In genomic region chr1:87035532-87036161, GRCm38 (mm10) we compare ENCODE assay signal across 9 mouse cellular contexts. TPM values are rescaled to one million over a fixed set of nuclear protein-coding genes. Genes with fewer than 3 reads are reported as not detected.
DNase-seq lines count a peak whose midpoint lies in the region; ATAC-seq and TF ChIP-seq lines count a peak whose summit lies in the region.
"Had no signal": no experiment of that assay in that cellular context is flagged by ENCODE, and none has a peak within 500 bp of the region (broad histone marks: within the 10 kb centered on the region; RNA-seq: fewer than 3 reads in every experiment).

No protein-coding gene starts in this region.

- no peaks in the 10 kb centered on the region for H3K27me3 ChIP-seq in forebrain, embryonic 14.5 days (replicated peaks; ENCODE audit: control insufficient read depth, insufficient read depth, low read length)
- no peaks in the 10 kb centered on the region for H3K27me3 ChIP-seq in hindbrain, embryonic 11.5 days (ENCODE audit: control insufficient read depth, insufficient read depth, low read length)
- H3K27me3 ChIP-seq in limb, embryonic 13.5 days, result no peaks in the 10 kb centered on the region
- no peaks in the 10 kb centered on the region for H3K27me3 ChIP-seq in midbrain, embryonic 15.5 days (replicated peaks)

- H3K36me3 ChIP-seq in forebrain, embryonic 14.5 days (ENCODE audit: control insufficient read depth, insufficient read depth, low read length), result no peaks in the 10 kb centered on the region
- H3K36me3 ChIP-seq in hindbrain, embryonic 11.5 days (ENCODE audit: control insufficient read depth, insufficient read depth, low read length), result no peaks in the 10 kb centered on the region
- H3K36me3 ChIP-seq in limb, embryonic 13.5 days, result no peaks in the 10 kb centered on the region
- H3K36me3 ChIP-seq in midbrain, embryonic 15.5 days (replicated peaks), result no peaks in the 10 kb centered on the region

- no peak overlapping the region for H3K4me3 ChIP-seq in lung, adult 2 months (replicated peaks; ENCODE audit: extremely low read depth, low read depth, low read length)
- H3K4me3 ChIP-seq in forebrain, embryonic 14.5 days (ENCODE audit: low read depth, low read length), result no peak overlapping the region
- H3K4me3 ChIP-seq in hindbrain, embryonic 11.5 days (ENCODE audit: low read depth, low read length), result no peak overlapping the region
- H3K4me3 ChIP-seq in limb, embryonic 13.5 days, result no peak overlapping the region
- H3K4me3 ChIP-seq in midbrain, embryonic 15.5 days, result no peak overlapping the region

- DNase-seq in lung, adult 18-20 months, result peak; percentile 46 to 67
- DNase-seq in lung, adult 2 months, result no peak
- peak; percentile 59 for DNase-seq in forebrain, embryonic 14.5 days (ENCODE audit: low spot score)
- DNase-seq in hindbrain, embryonic 11.5 days (ENCODE audit: low spot score), result peak; percentile 66

- 45% methylated on average over 4 of the region's 4 CpGs for WGBS in lung, adult 2 months
- 11% methylated on average over 4 of the region's 4 CpGs for WGBS in forebrain, embryonic 14.5 days
- 6% methylated on average over 4 of the region's 4 CpGs for WGBS in hindbrain, embryonic 11.5 days
- WGBS in limb, embryonic 13.5 days, result 1% methylated on average over 4 of the region's 4 CpGs
- WGBS in midbrain, embryonic 15.5 days, result 6% methylated on average over 4 of the region's 4 CpGs

- 0 out of 2 replicates have a peak, but pooled peaks cover 6% of the 10 kb centered on the region for H3K4me1 ChIP-seq in lung, adult 2 months (ENCODE audit: control insufficient read depth, insufficient read depth, low read length)
- H3K4me1 ChIP-seq in forebrain, embryonic 14.5 days (ENCODE audit: control insufficient read depth, insufficient read depth, low read length), result peaks cover 11% of the 10 kb centered on the region
- H3K4me1 ChIP-seq in hindbrain, embryonic 11.5 days (replicated peaks; ENCODE audit: control insufficient read depth, insufficient read depth, low read length), result peaks cover 8% of the 10 kb centered on the region
- peaks cover 57% of the 10 kb centered on the region for H3K4me1 ChIP-seq in limb, embryonic 13.5 days
- peaks cover 13% of the 10 kb centered on the region for H3K4me1 ChIP-seq in midbrain, embryonic 15.5 days

- no peaks in the 10 kb centered on the region for H3K9me3 ChIP-seq in forebrain, embryonic 14.5 days (replicated peaks; ENCODE audit: control insufficient read depth, low read length)
- no peaks in the 10 kb centered on the region for H3K9me3 ChIP-seq in hindbrain, embryonic 11.5 days (ENCODE audit: control insufficient read depth, low read length)
- H3K9me3 ChIP-seq in limb, embryonic 13.5 days, result no peaks in the 10 kb centered on the region
- no peaks in the 10 kb centered on the region for H3K9me3 ChIP-seq in midbrain, embryonic 15.5 days

- H3K9ac ChIP-seq in forebrain, embryonic 14.5 days (ENCODE audit: low read length), result peak overlapping the region; percentile 29; the same call in 1 of the 2 replicates
- no peak overlapping the region for H3K9ac ChIP-seq in hindbrain, embryonic 11.5 days (ENCODE audit: low read depth, low read length)
- peak overlapping the region; percentile 32 for H3K9ac ChIP-seq in limb, embryonic 13.5 days
- H3K9ac ChIP-seq in midbrain, embryonic 15.5 days, result peak overlapping the region; percentile 10; the same call in 1 of the 2 replicates

- H3K4me2 ChIP-seq in forebrain, embryonic 14.5 days (ENCODE audit: low read length), result no peak overlapping the region
- no peak overlapping the region for H3K4me2 ChIP-seq in hindbrain, embryonic 11.5 days (replicated peaks; ENCODE audit: low read depth, low read length)
- H3K4me2 ChIP-seq in limb, embryonic 13.5 days (replicated peaks), result peak overlapping the region; percentile 23; the same call in 1 of the 2 replicates
- no peak overlapping the region for H3K4me2 ChIP-seq in midbrain, embryonic 15.5 days

- peak; percentile 76 for ATAC-seq in forebrain, embryonic 14.5 days
- peak; percentile 89 for ATAC-seq in hindbrain, embryonic 11.5 days (ENCODE audit: low FRiP score)
- peak; percentile 84 for ATAC-seq in limb, embryonic 13.5 days (ENCODE audit: low FRiP score, low read depth)
- ATAC-seq in midbrain, embryonic 15.5 days (replicated peaks), result peak; percentile 76
- no peak for ATAC-seq in activated CD4-positive, CD25-positive, alpha-beta regulatory T cell, adult 4 months
- ATAC-seq in granulocyte monocyte progenitor cell, adult 5-6 weeks (replicated peaks; ENCODE audit: poor library complexity, severe bottlenecking), result no peak; the same call in 1 of the 2 replicates

- no peak for TF ChIP-seq POLR2A in lung, adult 2 months (IDR thresholded peaks at IDR 0.05; ENCODE audit: borderline replicate concordance, extremely low read depth, low read depth, low read length)

- peak overlapping the region; percentile 60 for H3K27ac ChIP-seq in forebrain, embryonic 14.5 days (ENCODE audit: low read depth, low read length)
- peak overlapping the region; percentile 72 for H3K27ac ChIP-seq in hindbrain, embryonic 11.5 days (ENCODE audit: low read depth, low read length)
- peak overlapping the region; percentile 96 for H3K27ac ChIP-seq in limb, embryonic 13.5 days
- H3K27ac ChIP-seq in midbrain, embryonic 15.5 days, result peak overlapping the region; percentile 12

- no peak for TF ChIP-seq CTCF in lung, adult 2 months (IDR thresholded peaks at IDR 0.05; ENCODE audit: insufficient read depth, low read length)

RNA-seq across cellular contexts. Expression of gene Alppl2, which starts 54.1 kb away (rescaled TPM):
- 0.07 TPM in 1 of 2 replicates, not detected in the other for polyA plus RNA-seq in lung, adult 2 months (2012; rRNA removed)
- polyA plus RNA-seq in forebrain, embryonic 14.5 days (2014; fragmentation: Nextera tagmentation; extraction: Ambion mirVana), result not detected in 2 replicates
- polyA plus RNA-seq in hindbrain, embryonic 11.5 days (2014; fragmentation: Nextera tagmentation; extraction: Ambion mirVana), result not detected in 2 replicates
- polyA plus RNA-seq in limb, embryonic 13.5 days (2015; fragmentation: Nextera tagmentation; extraction: Ambion mirVana), result not detected in 2 replicates
- not detected in 2 replicates for polyA plus RNA-seq in midbrain, embryonic 15.5 days (2015; fragmentation: Nextera tagmentation; extraction: Ambion mirVana)
- polyA plus RNA-seq in activated CD4-positive, CD25-positive, alpha-beta regulatory T cell, adult 4 months (2017; shearing (Covaris generic)), result not detected
- total RNA-seq in granulocyte monocyte progenitor cell, adult 5-6 weeks (2014; fragmentation: Nextera tagmentation), result not detected in 2 replicates
- total RNA-seq in granulocyte monocyte progenitor cell, adult 5-6 weeks (2017), result not detected in 2 replicates
- total RNA-seq: left cerebral cortex, postnatal 25 days had no signal

Comparison
In these comparisons a context has a peak if more than half of its experiments do, and no peak if none do; other contexts are left out.
1. ATAC-seq: peak in forebrain, embryonic 14.5 days (single experiment), hindbrain, embryonic 11.5 days (single experiment), limb, embryonic 13.5 days (single experiment) and midbrain, embryonic 15.5 days (single experiment); none in activated CD4-positive, CD25-positive, alpha-beta regulatory T cell, adult 4 months (single experiment) and granulocyte monocyte progenitor cell, adult 5-6 weeks (single experiment).
2. H3K27ac ChIP-seq: peak in every context shown above with its lines; median percentile 96 in limb, embryonic 13.5 days; 72 in hindbrain, embryonic 11.5 days; 60 in forebrain, embryonic 14.5 days; 12 in midbrain, embryonic 15.5 days.